Mouse (Mus musculus): ENCODE results near the gene Cic. TPM values are rescaled to one million over a fixed set of nuclear protein-coding genes. Genes with fewer than 3 reads are reported as not detected.
A peak's percentile ranks its signal among the peaks of the same experiment; 100 is the strongest.

Gene Cic
- polyA plus RNA-seq, 1 experiment from 2014 or later, result 25.2 TPM

DNA sequence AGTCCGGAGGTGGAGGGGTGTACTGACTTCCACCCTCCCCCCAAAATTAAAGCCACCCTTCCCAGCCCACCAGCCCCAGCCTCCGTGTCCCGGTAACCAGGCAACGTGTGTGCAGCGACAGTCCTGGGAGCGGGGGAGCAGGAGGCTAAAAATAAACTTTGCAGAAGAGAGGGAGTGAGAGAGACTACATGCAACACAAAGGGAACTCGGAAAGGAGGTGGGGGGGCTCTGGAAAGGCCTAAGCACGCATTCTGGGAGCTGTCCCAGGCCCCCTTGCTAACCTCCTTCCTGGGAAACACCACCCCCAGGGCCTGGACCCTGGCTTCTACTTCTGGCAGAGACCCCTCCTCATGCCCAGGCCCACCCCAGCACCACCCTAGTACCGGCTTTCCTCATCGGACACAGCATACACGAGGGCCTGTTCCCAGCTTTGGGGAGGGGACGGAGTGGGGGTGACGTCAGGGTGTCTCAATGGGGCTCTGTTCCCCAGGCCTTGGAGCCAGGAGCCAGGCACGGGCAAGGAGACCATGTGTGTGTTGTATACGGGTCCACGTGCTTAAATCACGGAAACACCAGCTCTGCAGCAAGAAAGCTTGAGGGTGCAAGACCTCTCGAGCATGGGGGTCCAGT is 19.4 kb upstream of the Cic start:
- ATAC-seq (replicated peaks; ENCODE audit: low FRiP score) (no peak), DNase-seq (ENCODE audit: low spot score) (peak; percentile 60)
- peaks cover 37% of the 10 kb centered on the region for H3K4me1 ChIP-seq (replicated peaks; ENCODE audit: control insufficient read depth, insufficient read depth, low read length)
- H3K4me3 ChIP-seq (ENCODE audit: low read depth, low read length), result peak overlapping the region; percentile 97
- no peaks in the 10 kb centered on the region for H3K9me3 ChIP-seq (ENCODE audit: control insufficient read depth, low read length)
- peak overlapping the region; percentile 95 for H3K9ac ChIP-seq (ENCODE audit: low read depth, low read length)
- peaks cover 22% of the 10 kb centered on the region for H3K36me3 ChIP-seq (ENCODE audit: control insufficient read depth, insufficient read depth, low read length)
- H3K27me3 ChIP-seq (replicated peaks; ENCODE audit: control insufficient read depth, insufficient read depth, low read length), result no peaks in the 10 kb centered on the region
- 4% methylated on average over 18 of the region's 18 CpGs for WGBS
- peak overlapping the region; percentile 95 for H3K27ac ChIP-seq (ENCODE audit: low read depth, low read length)
- H3K4me2 ChIP-seq, result peak overlapping the region; percentile 91

DNA sequence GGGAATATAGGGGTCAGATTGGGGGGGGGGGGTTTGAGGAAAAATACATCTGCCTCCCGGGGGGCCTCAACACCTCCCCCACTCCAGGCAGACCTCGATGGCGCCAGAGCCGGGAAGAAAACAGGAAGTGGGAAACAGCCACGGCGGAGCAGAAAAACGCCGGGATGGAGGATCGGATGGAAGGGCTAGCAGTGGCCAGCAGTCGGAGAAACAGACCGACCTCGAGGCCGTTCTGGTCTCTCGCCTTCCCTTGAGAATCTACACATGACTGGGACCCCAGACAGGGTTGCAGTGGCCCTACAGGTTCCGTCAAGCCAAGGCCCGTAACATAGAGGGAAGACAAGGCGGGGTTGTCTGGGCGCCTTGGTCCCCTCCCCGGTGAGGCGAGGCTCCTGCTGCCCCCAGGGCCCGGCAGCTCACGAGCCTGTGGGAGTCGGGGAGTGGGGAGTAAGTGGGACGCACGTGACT is 18.6 kb upstream of the Cic start:
- peaks cover 19% of the 10 kb centered on the region for H3K36me3 ChIP-seq (ENCODE audit: control insufficient read depth, insufficient read depth, low read length)
- peak overlapping the region; percentile 95 for H3K27ac ChIP-seq (ENCODE audit: low read depth, low read length)
- H3K27me3 ChIP-seq (replicated peaks; ENCODE audit: control insufficient read depth, insufficient read depth, low read length), result no peaks in the 10 kb centered on the region
- no peaks in the 10 kb centered on the region for H3K9me3 ChIP-seq (ENCODE audit: control insufficient read depth, low read length)
- peak; percentile 16 for ATAC-seq (replicated peaks; ENCODE audit: low FRiP score)
- peaks cover 37% of the 10 kb centered on the region for H3K4me1 ChIP-seq (replicated peaks; ENCODE audit: control insufficient read depth, insufficient read depth, low read length)
- H3K9ac ChIP-seq (ENCODE audit: low read depth, low read length), result peak overlapping the region; percentile 95
- H3K4me3 ChIP-seq (ENCODE audit: low read depth, low read length), result peak overlapping the region; percentile 97
- under 1% methylated on average over 24 of the region's 25 CpGs for WGBS
- peak overlapping the region; percentile 91 for H3K4me2 ChIP-seq
- no peak for DNase-seq (ENCODE audit: low spot score)

DNA sequence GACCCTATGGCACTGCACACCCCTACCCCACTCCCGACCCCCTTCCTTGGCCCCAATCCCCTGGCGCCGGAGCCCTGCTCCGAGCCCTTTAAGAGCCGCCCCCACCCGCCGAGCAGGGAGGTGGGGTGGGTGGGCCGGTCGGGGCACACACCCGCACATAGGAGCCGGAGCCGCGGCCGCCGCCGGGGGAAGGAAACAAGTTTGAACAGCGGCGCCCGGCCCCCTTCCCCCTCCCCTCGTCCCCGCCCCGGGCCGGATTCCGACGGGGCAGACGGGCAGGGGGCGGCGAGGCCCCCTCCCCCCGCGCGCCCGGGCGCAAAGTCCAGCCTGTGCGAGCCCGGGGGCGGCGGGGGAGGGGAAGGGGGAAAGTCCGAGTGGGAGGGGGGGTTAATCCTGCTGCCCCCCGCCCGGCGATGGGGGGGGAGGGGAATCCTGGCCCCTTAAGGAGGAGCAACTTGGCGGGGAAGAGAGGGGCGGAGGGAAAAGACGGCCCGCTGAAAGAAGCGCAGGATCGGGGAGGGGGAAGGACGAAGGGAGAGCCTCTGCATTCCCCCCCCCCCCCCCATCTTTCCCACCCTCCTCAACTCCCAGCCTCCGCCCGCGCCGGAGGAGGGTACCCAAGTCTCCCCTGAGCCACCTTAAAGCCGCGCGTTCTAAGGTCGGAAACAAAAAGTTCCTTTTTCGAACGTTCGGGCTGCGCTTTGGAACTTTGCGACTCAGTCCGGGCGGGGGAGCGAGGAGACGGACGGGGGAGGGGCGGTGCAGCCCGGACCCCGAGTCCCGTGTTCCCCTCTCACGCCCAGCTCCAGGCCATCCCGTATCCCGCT is 18.0 kb upstream of the Cic start:
- Histone ChIP-seq H3K36me3 (ENCODE audit: control insufficient read depth, insufficient read depth, low read length) (peaks cover 13% of the 10 kb centered on the region), H3K4me2 (peak overlapping the region; percentile 91), H3K27me3 (replicated peaks; ENCODE audit: control insufficient read depth, insufficient read depth, low read length) (no peaks in the 10 kb centered on the region), H3K4me3 (ENCODE audit: low read depth, low read length) (peak overlapping the region; percentile 97), H3K9me3 (ENCODE audit: control insufficient read depth, low read length) (no peaks in the 10 kb centered on the region), H3K4me1 (replicated peaks; ENCODE audit: control insufficient read depth, insufficient read depth, low read length) (peaks cover 37% of the 10 kb centered on the region), H3K9ac (ENCODE audit: low read depth, low read length) (peak overlapping the region; percentile 95), H3K27ac (ENCODE audit: low read depth, low read length) (peak overlapping the region; percentile 95)
- DNase-seq (ENCODE audit: low spot score) (peak; percentile 84), ATAC-seq (replicated peaks; ENCODE audit: low FRiP score) (peak; percentile 53)
- under 1% methylated on average over 42 of the region's 73 CpGs for WGBS

DNA sequence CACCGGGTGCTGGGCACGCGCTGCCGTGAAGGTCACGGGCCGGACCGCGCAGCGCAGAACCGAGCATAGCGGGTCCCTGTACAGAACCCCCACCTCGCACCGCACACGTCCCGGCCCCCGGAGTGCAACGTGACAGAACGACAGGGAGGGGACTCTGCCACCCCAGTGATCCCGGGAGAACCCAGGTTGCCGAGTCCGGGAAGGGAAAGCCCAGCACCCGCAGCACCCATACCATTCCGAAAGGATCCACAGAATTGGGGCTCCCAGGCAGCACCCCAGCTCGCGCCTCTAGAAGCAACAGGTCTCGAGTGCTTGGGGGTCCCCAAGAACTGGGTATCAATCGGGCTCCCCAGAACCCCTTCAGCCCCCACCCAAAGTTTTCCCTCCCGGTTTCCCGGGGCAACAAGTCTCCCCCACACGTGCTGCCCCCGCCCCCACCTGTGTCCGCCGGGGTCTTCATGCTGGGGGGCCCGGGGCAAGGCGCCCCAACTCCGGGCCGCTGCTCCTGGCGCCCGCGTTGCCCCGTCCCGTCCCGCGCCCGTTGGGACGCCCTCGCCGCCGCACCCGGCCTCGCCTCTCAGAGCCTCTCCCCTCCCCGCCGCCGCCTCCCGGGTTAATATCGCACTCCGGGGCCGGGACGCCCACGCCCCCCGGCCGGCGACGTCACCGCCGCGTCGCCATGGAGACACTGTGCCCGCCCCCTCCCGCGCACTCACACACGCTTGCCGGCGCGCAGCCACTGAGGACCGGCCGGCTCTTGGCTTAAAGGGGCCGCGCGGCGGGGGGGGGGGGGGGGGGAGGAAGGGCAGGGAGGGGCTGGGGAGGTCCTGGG is 17.1 kb upstream of the Cic start, which contains the start of gene Erf:
Gene Erf (minus strand): TSS at position 621 of the 832 bp plus-strand sequence.
- Histone ChIP-seq H3K27me3 (replicated peaks; ENCODE audit: control insufficient read depth, insufficient read depth, low read length) (no peaks in the 10 kb centered on the region), H3K4me3 (ENCODE audit: low read depth, low read length) (peak within 1 kb of the TSS; percentile 97), H3K9me3 (ENCODE audit: control insufficient read depth, low read length) (no peaks in the 10 kb centered on the region), H3K27ac (ENCODE audit: low read depth, low read length) (peak within 1 kb of the TSS; percentile 95), H3K4me1 (replicated peaks; ENCODE audit: control insufficient read depth, insufficient read depth, low read length) (peaks cover 37% of the 10 kb centered on the region), H3K4me2 (peak within 1 kb of the TSS; percentile 91), H3K36me3 (ENCODE audit: control insufficient read depth, insufficient read depth, low read length) (peaks cover 10% of the 10 kb centered on the region; the same call in 1 of the 2 replicates), H3K9ac (ENCODE audit: low read depth, low read length) (peak within 1 kb of the TSS; percentile 95)
- ATAC-seq (replicated peaks; ENCODE audit: low FRiP score) (peak; percentile 83), DNase-seq (ENCODE audit: low spot score) (peak; percentile 99)
- WGBS, result under 1% methylated on average over 68 of the region's 81 CpGs

DNA sequence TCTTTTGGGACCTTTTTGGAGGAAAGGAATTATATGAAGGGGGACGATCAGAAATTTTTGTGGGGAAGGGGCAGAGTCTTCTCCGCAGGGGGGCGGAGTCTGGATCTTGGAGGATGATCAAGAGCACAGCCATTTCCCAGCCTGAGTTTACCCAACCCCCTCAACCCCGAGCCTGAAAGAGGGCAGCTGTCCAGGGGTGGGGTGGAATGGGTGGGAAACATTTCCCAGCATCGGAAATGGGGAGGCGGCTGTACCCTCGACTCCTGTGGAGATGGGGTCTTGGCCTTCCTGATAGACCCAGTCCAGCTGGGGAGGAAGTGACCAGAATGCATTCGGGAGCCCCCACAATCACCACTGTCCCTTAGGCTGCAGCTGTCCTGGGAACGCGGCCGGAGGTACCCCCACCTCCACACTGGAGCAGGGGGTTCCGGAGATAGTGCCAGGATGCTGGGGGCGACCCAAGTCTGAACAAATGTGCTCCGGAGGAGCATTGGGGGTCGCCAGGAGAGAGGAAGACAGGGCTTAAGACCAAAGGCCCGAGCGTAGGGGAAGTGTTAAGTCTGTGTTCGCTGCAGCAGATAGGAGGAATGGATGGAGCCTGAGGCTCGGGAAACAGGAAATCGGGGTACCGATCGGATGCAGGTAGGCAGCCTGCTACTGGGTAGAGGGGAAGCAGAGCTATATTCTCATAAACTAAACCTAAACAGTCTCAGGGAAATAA is 16.3 kb upstream of the Cic start:
- peak; percentile 19; the same call in 1 of the 2 replicates for ATAC-seq (replicated peaks; ENCODE audit: low FRiP score)

DNA sequence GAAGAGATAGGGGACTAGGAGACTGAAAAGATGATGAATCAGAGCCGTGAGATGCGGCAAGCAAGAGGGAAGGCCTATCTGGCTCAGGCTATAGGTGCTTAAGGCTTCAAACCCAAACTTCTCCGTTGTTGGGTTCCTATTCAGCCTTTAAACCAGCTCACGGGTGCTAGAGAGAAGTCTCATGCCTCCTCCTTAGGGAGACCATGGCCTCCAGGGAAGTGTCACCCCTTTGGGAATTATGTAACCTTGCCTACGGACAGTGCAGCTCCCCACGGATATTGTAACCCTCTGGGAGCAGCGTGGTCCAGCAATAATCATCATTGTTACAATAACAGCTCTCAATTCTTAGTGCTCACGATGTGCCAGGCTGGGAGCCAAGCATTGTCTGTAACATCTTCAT is 15.7 kb upstream of the Cic start:
- peak overlapping the region; percentile 91 for H3K4me2 ChIP-seq
- no peaks in the 10 kb centered on the region for H3K27me3 ChIP-seq (replicated peaks; ENCODE audit: control insufficient read depth, insufficient read depth, low read length)
- peak overlapping the region; percentile 97; the same call in 1 of the 2 replicates for H3K4me3 ChIP-seq (ENCODE audit: low read depth, low read length)
- WGBS, result 31% methylated on average over 8 of the region's 8 CpGs
- DNase-seq (ENCODE audit: low spot score) (no peak), ATAC-seq (replicated peaks; ENCODE audit: low FRiP score) (no peak)
- H3K4me1 ChIP-seq (replicated peaks; ENCODE audit: control insufficient read depth, insufficient read depth, low read length), result peaks cover 28% of the 10 kb centered on the region
- H3K27ac ChIP-seq (ENCODE audit: low read depth, low read length), result peak overlapping the region; percentile 95
- no peaks in the 10 kb centered on the region for H3K9me3 ChIP-seq (ENCODE audit: control insufficient read depth, low read length)
- no peaks in the 10 kb centered on the region for H3K36me3 ChIP-seq (ENCODE audit: control insufficient read depth, insufficient read depth, low read length)
- H3K9ac ChIP-seq (ENCODE audit: low read depth, low read length), result peak overlapping the region; percentile 95

More for the DNA sequence above, 16.3 kb upstream of the Cic start:
- Histone ChIP-seq H3K27me3 (replicated peaks; ENCODE audit: control insufficient read depth, insufficient read depth, low read length) (no peaks in the 10 kb centered on the region), H3K9me3 (ENCODE audit: control insufficient read depth, low read length) (no peaks in the 10 kb centered on the region), H3K27ac (ENCODE audit: low read depth, low read length) (peak overlapping the region; percentile 95), H3K36me3 (ENCODE audit: control insufficient read depth, insufficient read depth, low read length) (0 out of 2 replicates have a peak, but pooled peaks cover 4% of the 10 kb centered on the region), H3K4me1 (replicated peaks; ENCODE audit: control insufficient read depth, insufficient read depth, low read length) (peaks cover 34% of the 10 kb centered on the region), H3K4me3 (ENCODE audit: low read depth, low read length) (peak overlapping the region; percentile 97), H3K4me2 (peak overlapping the region; percentile 91), H3K9ac (ENCODE audit: low read depth, low read length) (peak overlapping the region; percentile 95)
- WGBS, result 4% methylated on average over 22 of the region's 22 CpGs
- peak; percentile 74 for DNase-seq (ENCODE audit: low spot score)

DNA sequence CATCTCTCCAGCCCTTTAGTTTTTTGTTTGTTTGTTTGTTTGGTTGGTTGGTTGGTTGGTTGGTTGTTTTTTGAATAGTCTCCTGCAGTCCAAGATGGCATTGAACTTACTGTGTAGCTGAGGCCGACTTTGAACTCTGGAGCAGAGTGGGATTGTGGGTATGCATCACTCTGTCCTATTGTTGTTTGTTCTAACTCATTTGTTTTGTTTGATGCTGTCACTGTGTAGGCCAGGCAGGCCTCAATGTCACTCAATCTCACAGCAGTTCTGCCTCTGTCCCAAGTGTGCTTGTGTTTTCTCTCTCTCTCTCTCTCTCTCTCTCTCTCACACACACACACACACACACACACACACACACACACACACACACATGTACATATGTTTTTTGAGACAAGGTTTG is 5.6 kb upstream of the Cic start:
- 81% methylated on average over 1 of the region's 1 CpGs for WGBS
- no peak for ATAC-seq (replicated peaks; ENCODE audit: low FRiP score)

More for the DNA sequence above, 5.6 kb upstream of the Cic start:
- Histone ChIP-seq H3K27me3 (replicated peaks; ENCODE audit: control insufficient read depth, insufficient read depth, low read length) (no peaks in the 10 kb centered on the region), H3K4me2 (no peak overlapping the region), H3K9ac (ENCODE audit: low read depth, low read length) (no peak overlapping the region), H3K27ac (ENCODE audit: low read depth, low read length) (no peak overlapping the region), H3K4me3 (ENCODE audit: low read depth, low read length) (no peak overlapping the region), H3K36me3 (ENCODE audit: control insufficient read depth, insufficient read depth, low read length) (no peaks in the 10 kb centered on the region), H3K4me1 (replicated peaks; ENCODE audit: control insufficient read depth, insufficient read depth, low read length) (peaks cover 14% of the 10 kb centered on the region), H3K9me3 (ENCODE audit: control insufficient read depth, low read length) (no peaks in the 10 kb centered on the region)
- no peak for DNase-seq (ENCODE audit: low spot score)
